Mouse (Mus musculus) ovary, adult 2 months (tissue): Measurements from ENCODE around the gene Fam160a2. TPM values are rescaled to one million over a fixed set of nuclear protein-coding genes. Genes with fewer than 3 reads are reported as not detected.

Experiments
- polyA plus RNA-seq: library from polyadenylated mRNA; depleted of rRNA; stranded (reverse); fragments of >200 nt; gene quantifications from 2 replicates; pipeline ENCODE4 v1.2.3, GENCODE M21; 2012; rRNA removed

The Fam160a2 gene
- polyA plus RNA-seq: 74.6 and 74.9 TPM in 2 replicates

GRCm38 (mm10) chr7:105399935-105400624 is at the start of gene Fam160a2:
Fam160a2 (minus strand) TSS chr7:105400054.

GRCm38 (mm10) chr7:105425424-105426043 is 25.7 kb upstream of the Fam160a2 start, which contains the start of gene Cckbr:
Cckbr (plus strand) TSS chr7:105425731.

GRCm38 (mm10) chr7:105404268-105404667 is 4.4 kb upstream of the Fam160a2 start, which contains the start of gene Cnga4:
Cnga4 (plus strand) TSS chr7:105404568.

GRCm38 (mm10) chr7:105374866-105375265 is 25.0 kb downstream of the Fam160a2 start, which contains the start of gene Gm5901:
Gm5901 (plus strand) TSS chr7:105375038.

GRCm38 (mm10) chr7:105367930-105368329 is 31.9 kb downstream of the Fam160a2 start, which contains the start of gene Olfr692:
Olfr692 (plus strand) TSS chr7:105368230.

GRCm38 (mm10) chr7:105342170-105342569 is 57.7 kb downstream of the Fam160a2 start, which contains the start of gene Olfr691:
Olfr691 (minus strand) TSS chr7:105342270.

GRCm38 (mm10) chr7:105334004-105334403 is 65.8 kb downstream of the Fam160a2 start, which contains the start of gene Olfr690:
Olfr690 (minus strand) TSS chr7:105334104.

Other genes with a start within 250 kb of the Fam160a2 start
- not detected in 2 replicates for gene Olfr684, start 236.4 kb downstream of the Fam160a2 start, polyA plus RNA-seq
- gene Olfr685, start 214.0 kb downstream of the Fam160a2 start, polyA plus RNA-seq: not detected in 2 replicates
- gene Olfr686, start 192.6 kb downstream of the Fam160a2 start, polyA plus RNA-seq: not detected in 2 replicates
- gene Olfr688, start 112.0 kb downstream of the Fam160a2 start, polyA plus RNA-seq: not detected in 2 replicates
- not detected in 2 replicates for gene Olfr689, start 88.9 kb downstream of the Fam160a2 start, polyA plus RNA-seq
- not detected in 2 replicates for gene Olfr690, start 66.0 kb downstream of the Fam160a2 start, polyA plus RNA-seq
- gene Olfr691, start 57.8 kb downstream of the Fam160a2 start, polyA plus RNA-seq: not detected in 2 replicates
- gene Olfr692, start 31.8 kb downstream of the Fam160a2 start, polyA plus RNA-seq: not detected in 2 replicates
- not detected in 2 replicates for gene Gm5901, start 25.0 kb downstream of the Fam160a2 start, polyA plus RNA-seq
- 0.41 and 0.43 TPM in 2 replicates for gene Cnga4, start 4.5 kb upstream of the Fam160a2 start, polyA plus RNA-seq
- gene Cckbr, start 25.7 kb upstream of the Fam160a2 start, polyA plus RNA-seq: 1.8 and 1.9 TPM in 2 replicates
- 255 and 453 TPM in 2 replicates for gene Cavin3, start 82.2 kb upstream of the Fam160a2 start, polyA plus RNA-seq
- gene Smpd1, start 154.3 kb upstream of the Fam160a2 start, polyA plus RNA-seq: 46.2 and 47.8 TPM in 2 replicates
- 67.2 and 74.9 TPM in 2 replicates for gene Apbb1, start 181.6 kb upstream of the Fam160a2 start, polyA plus RNA-seq
- gene Hpx, start 200.1 kb upstream of the Fam160a2 start, polyA plus RNA-seq: 1.8 and 5.5 TPM in 2 replicates
- gene Trim3, start 233.5 kb upstream of the Fam160a2 start, polyA plus RNA-seq: 78.9 and 79.5 TPM in 2 replicates
- 127 and 182 TPM in 2 replicates for gene Timm10b, start 240.0 kb upstream of the Fam160a2 start, polyA plus RNA-seq
- 101 and 109 TPM in 2 replicates for gene Arfip2, start 240.4 kb upstream of the Fam160a2 start, polyA plus RNA-seq
- 312 and 349 TPM in 2 replicates for gene Gm45799, start 240.5 kb upstream of the Fam160a2 start, polyA plus RNA-seq